Mouse (Mus musculus) T-helper 2 cell (primary cell): ENCODE results near the gene Sptlc2.

Source experiments
- in situ Hi-C: fragments of 300-600 bp; cut with MboI, MseI; formaldehyde crosslinking; loops from one replicate; pipeline ENCODE4 v1.15.1; 2025; ENCODE audit warnings: high pct_unique_total_duplicates

The Sptlc2 gene

GRCm38 (mm10) chr12:87331908-87332307 is 56.2 kb downstream of the Sptlc2 start:
- in situ Hi-C loops = no loop called here

- in situ Hi-C loops = no loop called here
These were observed 57.1 kb downstream of the Sptlc2 start for GRCm38 (mm10) chr12:87331053-87331456.

GRCm38 (mm10) chr12:87330213-87330612 is 57.9 kb downstream of the Sptlc2 start:
- in situ Hi-C loops = no loop called here

GRCm38 (mm10) chr12:87328025-87328424 is 60.1 kb downstream of the Sptlc2 start:
- in situ Hi-C loops = no loop called here

- in situ Hi-C loops = no loop called here
These were observed 60.5 kb downstream of the Sptlc2 start for GRCm38 (mm10) chr12:87327610-87328009.

GRCm38 (mm10) chr12:87325452-87325851 is 62.7 kb downstream of the Sptlc2 start:
- in situ Hi-C loops = no loop called here

GRCm38 (mm10) chr12:87319229-87319628 is 68.9 kb downstream of the Sptlc2 start:
- in situ Hi-C loops = no loop called here

GRCm38 (mm10) chr12:87317951-87318350 is 70.2 kb downstream of the Sptlc2 start:
- in situ Hi-C loops = no loop called here

GRCm38 (mm10) chr12:87313098-87313497 is 75.1 kb downstream of the Sptlc2 start:
- in situ Hi-C loops = no loop called here

- in situ Hi-C loops = loop anchor here (5.0 kb wide), 1 partner anchor 106 kb away; no protein-coding TSS in a partner anchor
These were observed 81.6 kb downstream of the Sptlc2 start for GRCm38 (mm10) chr12:87306584-87306844.

GRCm38 (mm10) chr12:87305767-87306583 is 82.2 kb downstream of the Sptlc2 start:
- in situ Hi-C loops = loop anchor here (5.0 kb wide), 1 partner anchor 106 kb away; no protein-coding TSS in a partner anchor

GRCm38 (mm10) chr12:87301189-87301588 is 87.0 kb downstream of the Sptlc2 start:
- in situ Hi-C loops = no loop called here

- in situ Hi-C loops = no loop called here
These were observed 87.8 kb downstream of the Sptlc2 start for GRCm38 (mm10) chr12:87300441-87300690.

GRCm38 (mm10) chr12:87299657-87300440 is 88.3 kb downstream of the Sptlc2 start, which contains the start of gene Ism2:
TSS of gene Ism2 (minus strand) at chr12:87299705.
- in situ Hi-C loops = no loop called here

- in situ Hi-C loops = no loop called here
These were observed 89.0 kb downstream of the Sptlc2 start for GRCm38 (mm10) chr12:87299037-87299656.

GRCm38 (mm10) chr12:87293934-87294333 is 94.2 kb downstream of the Sptlc2 start:
- in situ Hi-C loops = no loop called here

- in situ Hi-C loops = no loop called here
These were observed 99.1 kb downstream of the Sptlc2 start for GRCm38 (mm10) chr12:87289100-87289499.

- in situ Hi-C loops = no loop called here
These were observed 103.4 kb downstream of the Sptlc2 start for GRCm38 (mm10) chr12:87284726-87285125.

GRCm38 (mm10) chr12:87284268-87284667 is 103.9 kb downstream of the Sptlc2 start:
- in situ Hi-C loops = no loop called here

- in situ Hi-C loops = no loop called here
These were observed 104.4 kb downstream of the Sptlc2 start for GRCm38 (mm10) chr12:87283706-87284105.

- in situ Hi-C loops = no loop called here
These were observed 105.4 kb downstream of the Sptlc2 start for GRCm38 (mm10) chr12:87282743-87283142.

- in situ Hi-C loops = no loop called here
These were observed 106.4 kb downstream of the Sptlc2 start for GRCm38 (mm10) chr12:87281766-87282165.

- in situ Hi-C loops = no loop called here
These were observed 108.3 kb downstream of the Sptlc2 start for GRCm38 (mm10) chr12:87279879-87280278.
